Mouse (Mus musculus) intestine, embryonic 15.5 days (tissue): Measurements from ENCODE around the gene Phlpp1. TPM values are rescaled to one million over a fixed set of nuclear protein-coding genes. Genes with fewer than 3 reads are reported as not detected.

Experiments used
- ATAC-seq: fragments of 200-750 bp; cut with Nextera tagmentation; 2 replicates; pipeline ENCODE4 v1.8.0; 2017; ENCODE audit warnings: moderate TSS enrichment, moderate library complexity
- H3K27ac ChIP-seq: fragments of 300-500 bp; sonication (generic); 2 replicates; pipeline ENCODE4 v1.5.1; 2015; ENCODE audit warnings: mild to moderate bottlenecking, inconsistent platforms
- H3K27me3 ChIP-seq: fragments of 300-500 bp; sonication (generic); replicated peaks from 2 replicates; pipeline ENCODE4 v1.6.1; 2015; ENCODE audit warnings: inconsistent platforms
- H3K36me3 ChIP-seq: fragments of 300-500 bp; sonication (generic); 2 replicates; pipeline ENCODE4 v1.6.1; 2015; ENCODE audit warnings: inconsistent platforms
- H3K4me1 ChIP-seq: fragments of 300-500 bp; sonication (generic); replicated peaks from 2 replicates; pipeline ENCODE4 v1.6.1; 2015; ENCODE audit warnings: inconsistent platforms
- H3K4me2 ChIP-seq: fragments of 300-500 bp; sonication (generic); replicated peaks from 2 replicates; pipeline ENCODE4 v1.6.1; 2015; ENCODE audit warnings: mild to moderate bottlenecking, inconsistent platforms
- H3K4me3 ChIP-seq: fragments of 300-500 bp; sonication (generic); replicated peaks from 2 replicates; pipeline ENCODE4 v1.5.1; 2015; ENCODE audit warnings: inconsistent platforms
- H3K9ac ChIP-seq: fragments of 300-500 bp; sonication (generic); 2 replicates; pipeline ENCODE4 v1.6.1; 2015; ENCODE audit warnings: inconsistent platforms
- H3K9me3 ChIP-seq: fragments of 300-500 bp; sonication (generic); 2 replicates; pipeline ENCODE4 v1.6.1; 2016; ENCODE audit warnings: inconsistent platforms
- whole genome bisulfite sequencing: fragments of 180-500 bp; shearing (Covaris S2); methylation state at CpG from one replicate; pipeline ENCODE4 v1.1.7; 2015; 5-methylcytosine and 5-hydroxymethylcytosine counted together
- polyA plus RNA-seq: library from polyadenylated mRNA; unstranded; fragments of >200 nt; fragmentation: Nextera tagmentation; extraction: Ambion mirVana; gene quantifications from 2 replicates; pipeline ENCODE4 v1.2.1, GENCODE M21; 2015

The Phlpp1 gene
- polyA plus RNA-seq, 1 experiment from 2014 or later = 3.2 TPM

DNA sequence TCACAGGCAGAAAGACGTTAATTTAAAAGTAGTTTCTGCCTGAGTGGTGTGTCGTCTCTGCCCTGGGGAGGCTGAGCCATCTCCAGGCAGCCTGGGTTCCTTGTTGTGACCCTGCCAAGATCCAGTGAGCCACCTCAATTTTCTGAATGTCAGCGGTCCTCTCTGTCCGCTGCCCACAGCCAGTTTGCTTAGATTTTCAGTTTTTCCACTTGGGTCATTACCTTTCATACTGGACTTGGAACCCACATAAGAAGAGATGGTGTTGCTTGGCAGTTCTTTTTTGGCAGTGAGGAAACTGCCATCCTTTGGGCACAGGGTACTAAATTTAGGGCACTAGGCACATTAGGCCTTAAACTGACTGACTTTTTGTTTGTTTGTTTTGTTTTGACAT is 60.9 kb downstream of the Phlpp1 start:
- H3K4me3 ChIP-seq = no peak overlapping the region
- 81% methylated on average over 4 of the region's 4 CpGs for WGBS
- no peak for ATAC-seq
- H3K9me3 ChIP-seq = no peaks in the 10 kb centered on the region
- no peak overlapping the region for H3K9ac ChIP-seq
- H3K4me1 ChIP-seq = no peaks in the 10 kb centered on the region
- H3K27ac ChIP-seq = no peak overlapping the region
- H3K4me2 ChIP-seq = no peak overlapping the region
- no peaks in the 10 kb centered on the region for H3K36me3 ChIP-seq
- no peaks in the 10 kb centered on the region for H3K27me3 ChIP-seq

DNA sequence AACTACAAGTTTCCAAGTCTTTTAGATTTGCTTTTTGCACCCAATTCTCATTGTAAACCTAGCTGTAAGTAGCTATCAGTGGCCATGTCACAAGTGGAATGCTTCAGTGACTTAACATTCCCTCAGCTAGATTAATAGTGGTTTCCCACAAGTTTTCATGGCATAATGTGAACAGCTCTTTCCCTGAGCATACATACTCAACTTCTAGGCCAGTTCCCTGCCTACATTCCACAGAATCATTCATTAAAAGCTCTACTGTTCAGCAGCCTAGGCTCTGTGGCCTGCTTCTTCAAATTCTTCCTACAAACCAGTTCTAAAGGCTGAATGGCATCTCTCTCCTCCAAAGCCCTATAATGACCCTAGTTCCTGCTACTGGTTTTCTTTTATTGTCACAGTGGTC is 65.4 kb downstream of the Phlpp1 start:
- H3K9me3 ChIP-seq = no peaks in the 10 kb centered on the region
- H3K27ac ChIP-seq = no peak overlapping the region
- no peak overlapping the region for H3K9ac ChIP-seq
- H3K4me2 ChIP-seq = no peak overlapping the region
- H3K4me3 ChIP-seq = no peak overlapping the region
- ATAC-seq = no peak
- H3K27me3 ChIP-seq = no peaks in the 10 kb centered on the region
- peaks cover 4% of the 10 kb centered on the region; the same call in 1 of the 2 replicates for H3K4me1 ChIP-seq
- no peaks in the 10 kb centered on the region for H3K36me3 ChIP-seq

GRCm38 (mm10) chr1:106240116-106240685 is 68.6 kb downstream of the Phlpp1 start:
- H3K4me3 ChIP-seq = no peak overlapping the region
- ATAC-seq = no peak

GRCm38 (mm10) chr1:106241059-106241458 is 69.5 kb downstream of the Phlpp1 start:
- H3K9ac ChIP-seq = no peak overlapping the region
- H3K4me1 ChIP-seq = peaks cover 4% of the 10 kb centered on the region; the same call in 1 of the 2 replicates
- H3K4me3 ChIP-seq = no peak overlapping the region
- 69% methylated on average over 1 of the region's 1 CpGs for WGBS
- no peak overlapping the region for H3K27ac ChIP-seq
- no peak overlapping the region for H3K4me2 ChIP-seq
- no peaks in the 10 kb centered on the region for H3K9me3 ChIP-seq
- H3K27me3 ChIP-seq = no peaks in the 10 kb centered on the region
- no peak for ATAC-seq
- no peaks in the 10 kb centered on the region for H3K36me3 ChIP-seq

More at GRCm38 (mm10) chr1:106240116-106240685, 68.6 kb downstream of the Phlpp1 start:
- peaks cover 4% of the 10 kb centered on the region; the same call in 1 of the 2 replicates for H3K4me1 ChIP-seq
- H3K9me3 ChIP-seq = no peaks in the 10 kb centered on the region
- H3K27ac ChIP-seq = no peak overlapping the region
- H3K4me2 ChIP-seq = no peak overlapping the region
- H3K9ac ChIP-seq = no peak overlapping the region
- no peaks in the 10 kb centered on the region for H3K27me3 ChIP-seq
- 60% methylated on average over 7 of the region's 7 CpGs for WGBS
- no peaks in the 10 kb centered on the region for H3K36me3 ChIP-seq

GRCm38 (mm10) chr1:106242129-106242528 is 70.6 kb downstream of the Phlpp1 start:
- Histone ChIP-seq H3K27me3 (no peaks in the 10 kb centered on the region), H3K9ac (no peak overlapping the region), H3K4me2 (no peak overlapping the region), H3K27ac (no peak overlapping the region), H3K4me3 (no peak overlapping the region), H3K4me1 (peaks cover 4% of the 10 kb centered on the region; the same call in 1 of the 2 replicates), H3K9me3 (no peaks in the 10 kb centered on the region), H3K36me3 (no peaks in the 10 kb centered on the region)
- 0 out of 2 replicates have a peak, but pooled peaks have one; percentile 45 for ATAC-seq
- 17% methylated on average over 2 of the region's 2 CpGs for WGBS

- Histone ChIP-seq H3K9ac (no peak overlapping the region), H3K4me3 (no peak overlapping the region), H3K9me3 (no peaks in the 10 kb centered on the region), H3K4me1 (peaks cover 4% of the 10 kb centered on the region; the same call in 1 of the 2 replicates), H3K27me3 (no peaks in the 10 kb centered on the region), H3K4me2 (no peak overlapping the region), H3K36me3 (no peaks in the 10 kb centered on the region), H3K27ac (no peak overlapping the region)
- no peak for ATAC-seq
- WGBS = 88% methylated on average over 1 of the region's 1 CpGs
Observed at GRCm38 (mm10) chr1:106243371-106243770, 71.8 kb downstream of the Phlpp1 start.

DNA sequence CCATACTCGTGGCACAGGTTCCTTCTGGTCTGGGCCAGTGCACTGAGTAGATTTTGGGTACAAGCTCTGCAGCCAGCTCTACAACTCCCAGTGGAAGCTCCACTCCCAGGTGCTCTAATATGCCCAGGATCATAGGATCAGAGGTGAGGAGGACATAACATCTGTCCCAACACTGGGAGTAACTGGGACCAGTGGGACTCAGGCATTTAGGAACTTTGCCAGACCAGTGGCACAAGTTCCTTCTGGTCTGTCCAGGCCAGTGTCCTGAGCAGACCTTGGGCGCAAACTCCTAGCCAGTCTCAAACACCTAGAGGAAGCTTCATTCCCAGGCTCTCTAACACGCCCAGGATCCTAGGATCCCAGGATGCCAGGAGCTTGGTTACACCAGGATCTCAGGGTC is 72.7 kb downstream of the Phlpp1 start:
- Histone ChIP-seq H3K4me2 (no peak overlapping the region), H3K36me3 (no peaks in the 10 kb centered on the region), H3K9ac (no peak overlapping the region), H3K9me3 (no peaks in the 10 kb centered on the region), H3K4me1 (peaks cover 4% of the 10 kb centered on the region; the same call in 1 of the 2 replicates), H3K4me3 (no peak overlapping the region), H3K27me3 (no peaks in the 10 kb centered on the region), H3K27ac (no peak overlapping the region)
- ATAC-seq = no peak
- 77% methylated on average over 3 of the region's 3 CpGs for WGBS

DNA sequence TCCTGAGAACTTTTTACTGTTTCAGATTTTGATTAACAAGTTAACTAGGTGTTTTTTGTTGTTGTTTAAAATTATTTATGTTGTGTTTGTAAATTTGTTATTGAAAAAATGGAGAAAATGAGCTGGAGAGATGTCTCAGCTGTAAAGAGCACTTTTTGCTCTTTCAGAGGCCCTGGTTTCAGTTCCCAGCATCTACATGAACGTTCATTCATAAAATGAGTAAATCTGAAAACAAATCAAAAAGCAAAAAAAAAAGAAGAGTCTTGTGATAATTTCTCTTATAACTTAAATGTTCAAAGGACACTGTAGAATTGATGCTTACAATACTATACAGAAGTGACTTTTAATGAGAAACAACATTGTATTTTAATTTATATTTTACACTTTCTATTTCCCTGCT is 82.5 kb downstream of the Phlpp1 start:
- H3K27me3 ChIP-seq = no peaks in the 10 kb centered on the region
- H3K36me3 ChIP-seq = no peaks in the 10 kb centered on the region
- no peaks in the 10 kb centered on the region for H3K9me3 ChIP-seq
- WGBS = 91% methylated on average over 1 of the region's 1 CpGs
- no peaks in the 10 kb centered on the region for H3K4me1 ChIP-seq
- H3K4me3 ChIP-seq = no peak overlapping the region
- no peak for ATAC-seq
- H3K9ac ChIP-seq = no peak overlapping the region
- H3K4me2 ChIP-seq = no peak overlapping the region
- no peak overlapping the region for H3K27ac ChIP-seq

DNA sequence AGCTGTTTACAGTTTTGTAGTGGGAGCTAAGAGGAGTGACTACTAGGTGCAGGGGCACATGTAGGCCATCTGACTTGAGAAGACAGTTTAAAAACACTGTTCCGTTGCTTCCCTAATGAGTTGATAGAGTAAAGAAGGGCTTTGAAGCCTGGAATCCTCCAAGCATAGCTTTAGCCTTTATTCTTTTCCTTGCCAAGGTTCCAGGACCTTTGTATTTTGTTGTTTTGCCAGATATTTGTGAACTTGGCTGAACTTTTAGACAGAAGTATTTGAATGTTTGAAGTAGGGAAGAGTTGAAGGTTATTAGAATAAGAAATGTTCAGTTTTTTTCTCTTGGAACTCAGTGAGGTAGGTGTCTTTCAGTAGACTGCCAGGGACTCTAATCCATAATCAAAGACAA is 85.6 kb downstream of the Phlpp1 start:
- Histone ChIP-seq H3K4me1 (no peaks in the 10 kb centered on the region), H3K27me3 (no peaks in the 10 kb centered on the region), H3K9ac (no peak overlapping the region), H3K4me2 (no peak overlapping the region), H3K4me3 (no peak overlapping the region), H3K27ac (no peak overlapping the region), H3K36me3 (no peaks in the 10 kb centered on the region), H3K9me3 (no peaks in the 10 kb centered on the region)
- ATAC-seq = no peak
- WGBS = 79% methylated on average over 1 of the region's 1 CpGs

DNA sequence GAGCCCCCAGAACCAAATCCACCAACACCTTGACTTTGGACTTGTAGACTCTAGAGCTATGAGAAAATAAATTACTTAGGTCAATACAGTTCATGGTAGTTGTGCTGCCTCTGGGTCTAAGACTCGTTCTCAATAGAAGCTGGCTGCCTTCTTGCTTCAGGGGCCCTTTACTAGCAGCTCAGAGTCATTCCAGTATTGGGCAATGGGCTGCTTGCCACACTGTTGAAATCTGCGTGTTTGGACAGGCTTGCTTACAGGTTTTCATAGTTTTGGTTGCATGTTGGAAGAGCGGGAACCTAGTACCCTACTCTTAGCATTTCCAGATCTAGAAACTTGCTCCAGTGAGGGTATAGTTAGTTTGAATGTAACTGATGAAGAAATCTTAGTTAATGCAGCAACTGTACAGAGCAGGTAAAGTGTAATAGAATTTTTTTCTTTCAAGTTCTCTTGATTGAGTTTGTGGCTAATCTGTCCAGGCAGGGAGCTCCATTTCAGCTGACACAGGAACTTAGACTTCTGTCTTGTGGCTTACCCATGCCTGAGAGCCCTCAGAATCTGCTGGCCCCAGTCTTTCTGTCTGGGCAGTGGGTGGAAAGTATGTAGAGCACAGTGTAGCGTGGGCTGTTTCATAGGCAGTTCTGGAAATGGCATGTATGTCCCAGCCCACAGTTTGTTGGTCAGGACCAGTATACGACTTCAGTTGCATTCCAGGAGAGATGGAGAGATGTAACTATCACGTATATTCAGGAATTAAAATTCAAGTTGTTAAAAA is 96.7 kb downstream of the Phlpp1 start:
- H3K4me3 ChIP-seq = no peak overlapping the region
- no peaks in the 10 kb centered on the region for H3K9me3 ChIP-seq
- H3K27ac ChIP-seq = no peak overlapping the region
- 85% methylated on average over 6 of the region's 6 CpGs for WGBS
- H3K27me3 ChIP-seq = no peaks in the 10 kb centered on the region
- no peak overlapping the region for H3K4me2 ChIP-seq
- no peak overlapping the region for H3K9ac ChIP-seq
- ATAC-seq = no peak
- H3K36me3 ChIP-seq = no peaks in the 10 kb centered on the region
- no peaks in the 10 kb centered on the region for H3K4me1 ChIP-seq

DNA sequence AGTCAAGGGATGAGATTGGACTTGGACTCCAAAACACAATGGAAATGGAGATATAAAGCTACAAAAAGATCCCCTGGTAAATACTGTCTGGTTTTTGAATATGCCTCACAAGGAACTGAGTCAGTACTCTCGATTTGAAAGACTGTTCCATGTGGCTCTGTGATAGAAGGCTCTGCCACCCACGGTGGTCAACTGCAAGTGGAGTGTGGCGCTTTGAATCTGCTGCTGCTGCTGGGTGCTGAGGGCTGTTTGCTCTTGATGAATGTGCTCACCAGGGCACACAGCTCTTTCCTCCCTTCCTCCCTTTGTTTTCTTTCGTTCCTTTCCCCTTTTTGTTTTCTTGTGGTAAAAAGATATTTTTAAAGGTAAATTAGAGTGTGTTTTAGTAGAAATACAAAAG is 97.8 kb downstream of the Phlpp1 start:
- no peaks in the 10 kb centered on the region for H3K27me3 ChIP-seq
- WGBS = 50% methylated on average over 4 of the region's 4 CpGs
- H3K9ac ChIP-seq = no peak overlapping the region
- no peak overlapping the region for H3K4me2 ChIP-seq
- no peak overlapping the region for H3K4me3 ChIP-seq
- H3K27ac ChIP-seq = no peak overlapping the region
- no peaks in the 10 kb centered on the region for H3K9me3 ChIP-seq
- no peaks in the 10 kb centered on the region for H3K36me3 ChIP-seq
- ATAC-seq = no peak
- H3K4me1 ChIP-seq = no peaks in the 10 kb centered on the region

GRCm38 (mm10) chr1:106272916-106273315 is 101.4 kb downstream of the Phlpp1 start:
- Histone ChIP-seq H3K9ac (no peak overlapping the region), H3K9me3 (no peaks in the 10 kb centered on the region), H3K4me3 (no peak overlapping the region), H3K27me3 (no peaks in the 10 kb centered on the region), H3K4me1 (0 out of 2 replicates have a peak, but pooled peaks cover 3% of the 10 kb centered on the region), H3K36me3 (no peaks in the 10 kb centered on the region), H3K27ac (no peak overlapping the region), H3K4me2 (no peak overlapping the region)
- no peak for ATAC-seq
- WGBS = 86% methylated on average over 2 of the region's 2 CpGs

GRCm38 (mm10) chr1:106273801-106274200 is 102.2 kb downstream of the Phlpp1 start:
- no peak overlapping the region for H3K4me3 ChIP-seq
- H3K4me1 ChIP-seq = 0 out of 2 replicates have a peak, but pooled peaks cover 3% of the 10 kb centered on the region
- H3K27ac ChIP-seq = no peak overlapping the region
- WGBS = 77% methylated on average over 6 of the region's 6 CpGs
- H3K36me3 ChIP-seq = no peaks in the 10 kb centered on the region
- H3K4me2 ChIP-seq = no peak overlapping the region
- H3K9ac ChIP-seq = no peak overlapping the region
- no peak for ATAC-seq
- no peaks in the 10 kb centered on the region for H3K9me3 ChIP-seq
- no peaks in the 10 kb centered on the region for H3K27me3 ChIP-seq
